Mouse (Mus musculus) spleen, adult 12 weeks (tissue): ENCODE data around the gene Phlpp1.
"Not testable (repeated sequence)": the region's sequence is repeated elsewhere in the genome, so short reads cannot be mapped to it uniquely, and the experiment has no call there.

ENCODE experiments used
- DNase-seq: peaks from one replicate; pipeline ENCODE4 v3.0.0; 2022; ENCODE audit warnings: low spot score

The Phlpp1 gene

GRCm38 (mm10) chr1:106244245-106244644 lies 72.7 kb downstream of the Phlpp1 start:
- no peak for DNase-seq

GRCm38 (mm10) chr1:106254047-106254446 lies 82.5 kb downstream of the Phlpp1 start:
- no peak for DNase-seq

- no peak for DNase-seq
These were observed 85.6 kb downstream of the Phlpp1 start for GRCm38 (mm10) chr1:106257176-106257575.

GRCm38 (mm10) chr1:106268028-106268799 lies 96.7 kb downstream of the Phlpp1 start:
- no peak for DNase-seq

- no peak for DNase-seq
These were observed 97.8 kb downstream of the Phlpp1 start for GRCm38 (mm10) chr1:106269337-106269736.

GRCm38 (mm10) chr1:106272916-106273315 lies 101.4 kb downstream of the Phlpp1 start:
- DNase-seq = no peak

GRCm38 (mm10) chr1:106273801-106274200 lies 102.2 kb downstream of the Phlpp1 start:
- DNase-seq = no peak

GRCm38 (mm10) chr1:106274561-106275001 lies 103.0 kb downstream of the Phlpp1 start:
- DNase-seq = no peak

- no peak for DNase-seq
These were observed 103.6 kb downstream of the Phlpp1 start for GRCm38 (mm10) chr1:106275142-106275541.

GRCm38 (mm10) chr1:106275731-106276130 lies 104.2 kb downstream of the Phlpp1 start:
- DNase-seq = no peak

GRCm38 (mm10) chr1:106276824-106277223 lies 105.3 kb downstream of the Phlpp1 start:
- DNase-seq = no peak

- DNase-seq = no peak
These were observed 105.7 kb downstream of the Phlpp1 start for GRCm38 (mm10) chr1:106277286-106277685.

- no peak for DNase-seq
These were observed 107.1 kb downstream of the Phlpp1 start for GRCm38 (mm10) chr1:106278552-106279060.

GRCm38 (mm10) chr1:106279404-106280123 lies 108.0 kb downstream of the Phlpp1 start:
- no peak for DNase-seq

GRCm38 (mm10) chr1:106280171-106280913 lies 108.8 kb downstream of the Phlpp1 start:
- no peak for DNase-seq

GRCm38 (mm10) chr1:106286815-106287214 lies 115.3 kb downstream of the Phlpp1 start:
- no peak for DNase-seq

GRCm38 (mm10) chr1:106289065-106289464 lies 117.5 kb downstream of the Phlpp1 start:
- no peak for DNase-seq

GRCm38 (mm10) chr1:106289580-106289979 lies 118.0 kb downstream of the Phlpp1 start:
- DNase-seq = no peak

GRCm38 (mm10) chr1:106309394-106310039 lies 138.0 kb downstream of the Phlpp1 start:
- DNase-seq = no peak

- no peak for DNase-seq
These were observed 138.7 kb downstream of the Phlpp1 start for GRCm38 (mm10) chr1:106310285-106310684.

GRCm38 (mm10) chr1:106311830-106312229 lies 140.3 kb downstream of the Phlpp1 start:
- DNase-seq = not testable (repeated sequence)

GRCm38 (mm10) chr1:106314476-106314875 lies 142.9 kb downstream of the Phlpp1 start:
- DNase-seq = no peak
